Mouse (Mus musculus) hindbrain, embryonic 10.5 days (tissue): ENCODE results near the gene Gna13. TPM values are rescaled to one million over a fixed set of nuclear protein-coding genes. Genes with fewer than 3 reads are reported as not detected.
A peak's percentile ranks its signal among the peaks of the same experiment; 100 is the strongest.

Source experiments
- DNase-seq: peaks from one replicate; pipeline ENCODE4 v3.0.0-alpha.2; 2017; ENCODE audit warnings: low spot score
- H3K27ac ChIP-seq: fragments of 300-500 bp; sonication (generic); 2 replicates; pipeline ENCODE4 v1.5.1; 2016; ENCODE audit warnings: mild to moderate bottlenecking, moderate library complexity
- H3K27me3 ChIP-seq: fragments of 300-500 bp; sonication (generic); 2 replicates; pipeline ENCODE4 v1.6.1; 2016; ENCODE audit warnings: mild to moderate bottlenecking; ENCODE audit not compliant: poor library complexity, insufficient read depth, severe bottlenecking
- H3K36me3 ChIP-seq: fragments of 300-500 bp; sonication (generic); 2 replicates; pipeline ENCODE4 v1.6.1; 2016; ENCODE audit warnings: mild to moderate bottlenecking, moderate library complexity
- H3K4me1 ChIP-seq: fragments of 300-500 bp; sonication (generic); replicated peaks from 2 replicates; pipeline ENCODE4 v1.6.1; 2016; ENCODE audit warnings: mild to moderate bottlenecking
- H3K4me3 ChIP-seq: fragments of 300-500 bp; sonication (generic); 2 replicates; pipeline ENCODE4 v1.5.1; 2016; ENCODE audit warnings: mild to moderate bottlenecking, moderate library complexity
- H3K9me3 ChIP-seq: fragments of 300-500 bp; sonication (generic); 2 replicates; pipeline ENCODE4 v1.6.1; 2016; ENCODE audit warnings: mild to moderate bottlenecking, moderate library complexity
- WGBS: fragments of 180-500 bp; shearing (Covaris S2); methylation state at CpG from one replicate; pipeline ENCODE4 v1.1.7; 2016; 5-methylcytosine and 5-hydroxymethylcytosine counted together
- polyA plus RNA-seq: library from polyadenylated mRNA; unstranded; fragments of >200 nt; fragmentation: Nextera tagmentation; extraction: Ambion mirVana; gene quantifications from 2 replicates; pipeline ENCODE4 v1.2.1, GENCODE M21; 2016

Gene Gna13
- polyA plus RNA-seq: 15.6 and 20.2 TPM in 2 replicates

DNA sequence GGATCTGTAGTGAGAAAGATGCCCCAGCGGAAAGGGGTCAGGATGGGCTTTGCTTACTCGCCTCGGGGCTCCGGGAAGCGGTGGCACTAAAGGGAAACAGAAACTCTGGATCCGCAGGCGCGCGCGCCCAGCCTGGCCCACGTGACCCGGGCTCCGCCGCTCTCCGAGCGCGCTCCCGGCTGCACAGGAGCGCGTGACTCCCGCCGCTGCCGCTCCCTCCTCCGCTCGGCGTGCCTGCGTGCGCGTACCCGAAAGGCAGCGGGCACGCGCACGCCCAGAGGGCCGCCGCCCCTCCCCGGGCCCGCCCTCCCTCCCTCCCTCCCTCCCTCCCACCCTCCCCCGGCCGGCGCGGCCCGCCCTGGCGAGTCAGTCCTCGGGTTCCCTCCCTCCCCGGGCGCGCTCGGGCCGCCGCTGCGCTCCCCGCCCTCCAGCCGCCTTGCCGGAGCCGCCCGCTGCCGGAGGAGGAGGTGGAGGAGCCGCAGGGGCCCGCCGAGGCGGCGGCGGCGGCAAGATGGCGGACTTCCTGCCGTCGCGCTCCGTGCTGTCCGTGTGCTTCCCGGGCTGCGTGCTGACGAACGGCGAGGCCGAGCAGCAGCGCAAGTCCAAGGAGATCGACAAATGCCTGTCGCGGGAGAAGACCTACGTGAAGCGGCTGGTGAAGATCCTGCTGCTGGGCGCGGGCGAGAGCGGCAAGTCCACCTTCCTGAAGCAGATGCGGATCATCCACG, at the start of gene Gna13:
TSS of gene Gna13 (plus strand) at position 369 of the 728 bp plus-strand sequence.
- under 1% methylated on average over 76 of the region's 89 CpGs for WGBS
- peaks cover 18% of the 10 kb centered on the region for H3K27me3 ChIP-seq
- H3K36me3 ChIP-seq: peaks cover 25% of the 10 kb centered on the region
- H3K4me3 ChIP-seq: peak within 1 kb of the TSS; percentile 94
- H3K4me1 ChIP-seq: peaks cover 57% of the 10 kb centered on the region
- peak; percentile 90 for DNase-seq
- H3K27ac ChIP-seq: peak within 1 kb of the TSS; percentile 97
- no peaks in the 10 kb centered on the region for H3K9me3 ChIP-seq

DNA sequence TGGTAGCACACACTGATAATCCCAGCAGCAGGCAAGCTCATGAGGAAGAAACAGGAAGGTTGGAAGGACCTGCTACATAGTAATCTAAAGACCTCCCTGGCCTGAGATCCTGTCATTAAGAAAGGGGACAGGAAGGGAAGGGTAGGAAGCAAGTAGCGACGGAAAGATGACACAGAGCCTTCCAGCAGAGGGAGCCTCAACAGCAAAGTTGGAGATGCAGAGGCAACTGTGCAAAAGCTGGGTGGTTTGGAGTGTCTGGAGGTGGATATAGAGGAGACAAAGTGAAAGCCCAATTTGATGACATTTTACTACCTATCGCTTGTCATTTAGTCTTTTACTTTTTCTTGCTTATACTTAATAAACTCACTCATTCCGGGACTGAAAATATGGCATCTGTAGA, 45.7 kb upstream of the Gna13 start:
- Histone ChIP-seq H3K4me3 (no peak overlapping the region), H3K4me1 (peaks cover 9% of the 10 kb centered on the region), H3K27ac (no peak overlapping the region), H3K9me3 (0 out of 2 replicates have a peak, but pooled peaks cover 3% of the 10 kb centered on the region), H3K36me3 (no peaks in the 10 kb centered on the region), H3K27me3 (peaks cover 34% of the 10 kb centered on the region)
- WGBS: 42% methylated on average over 4 of the region's 4 CpGs
- no peak for DNase-seq

DNA sequence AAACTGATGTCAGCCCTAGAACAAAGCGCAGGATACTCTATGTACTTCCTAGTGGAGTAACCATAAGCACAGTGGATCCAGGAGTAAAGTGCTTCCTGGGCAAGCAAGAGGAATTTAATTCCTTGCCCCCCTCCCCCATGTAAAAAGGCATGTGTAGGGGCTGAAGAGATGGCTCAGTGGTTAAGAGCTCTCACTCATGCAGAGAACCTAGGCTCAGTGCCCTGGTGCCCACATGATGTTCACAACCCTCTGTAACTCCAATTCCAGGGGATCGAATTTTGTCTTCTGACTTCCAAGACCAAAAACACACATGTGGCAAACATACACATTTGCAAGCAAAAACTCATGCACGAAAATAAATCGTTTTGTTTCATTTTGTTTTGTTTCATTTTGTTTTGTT, 43.2 kb upstream of the Gna13 start:
- H3K27me3 ChIP-seq: peaks cover 17% of the 10 kb centered on the region; the same call in 1 of the 2 replicates
- H3K36me3 ChIP-seq: no peaks in the 10 kb centered on the region
- no peak for DNase-seq
- 0 out of 2 replicates have a peak, but pooled peaks cover 3% of the 10 kb centered on the region for H3K9me3 ChIP-seq
- no peaks in the 10 kb centered on the region for H3K4me1 ChIP-seq
- H3K4me3 ChIP-seq: no peak overlapping the region
- no peak overlapping the region for H3K27ac ChIP-seq
- WGBS: 91% methylated on average over 4 of the region's 4 CpGs

DNA sequence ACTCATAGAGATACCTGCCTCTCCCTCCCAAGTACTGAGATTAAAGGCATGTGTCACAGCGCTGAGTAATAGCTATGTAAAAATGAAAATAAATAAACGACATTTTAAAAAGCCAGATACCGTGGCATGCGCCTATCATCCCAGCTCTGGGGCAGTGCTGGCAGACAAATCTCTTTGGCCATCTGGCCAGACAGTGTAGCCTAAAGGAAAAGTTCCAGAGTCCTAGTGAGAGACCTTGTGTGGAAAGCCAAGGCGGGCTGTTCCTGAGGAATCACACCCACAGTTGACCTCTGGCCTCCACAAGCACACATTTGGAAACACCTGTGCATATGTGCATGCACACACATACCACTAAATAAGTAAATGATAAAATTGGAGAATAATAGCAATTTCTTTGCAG, 42.7 kb upstream of the Gna13 start:
- H3K4me1 ChIP-seq: no peaks in the 10 kb centered on the region
- 96% methylated on average over 5 of the region's 5 CpGs for WGBS
- DNase-seq: no peak
- H3K9me3 ChIP-seq: 0 out of 2 replicates have a peak, but pooled peaks cover 3% of the 10 kb centered on the region
- H3K36me3 ChIP-seq: no peaks in the 10 kb centered on the region
- H3K27ac ChIP-seq: no peak overlapping the region
- H3K4me3 ChIP-seq: no peak overlapping the region
- H3K27me3 ChIP-seq: peaks cover 12% of the 10 kb centered on the region; the same call in 1 of the 2 replicates

DNA sequence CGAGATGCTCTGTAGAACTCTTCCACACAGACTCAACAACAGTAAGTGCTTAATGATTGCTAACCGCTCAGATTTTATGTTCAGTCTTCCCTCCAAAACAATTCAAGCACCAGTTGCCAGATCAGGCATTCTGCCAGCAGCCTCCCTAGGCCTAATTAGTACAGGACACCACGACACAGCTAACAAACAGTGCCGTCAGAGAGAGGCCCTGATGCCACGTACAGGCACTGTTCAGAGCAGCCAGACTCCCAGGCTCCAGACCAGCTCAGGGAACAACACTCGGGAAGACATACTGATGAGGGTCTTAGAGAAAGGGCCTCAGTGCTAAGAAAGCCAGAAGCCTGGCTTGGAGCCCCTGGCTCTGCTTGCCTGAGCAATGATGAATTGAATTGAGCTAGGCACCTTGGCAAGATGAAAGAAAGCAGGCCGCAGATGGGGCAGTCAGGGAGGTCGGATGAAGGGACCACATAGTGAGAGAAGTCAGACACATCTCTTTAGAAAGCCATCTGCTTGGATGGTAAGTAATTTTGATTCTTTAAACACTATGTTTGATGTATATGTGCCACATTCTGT, 42.2 kb upstream of the Gna13 start:
- Histone ChIP-seq H3K36me3 (no peaks in the 10 kb centered on the region), H3K4me1 (no peaks in the 10 kb centered on the region), H3K27ac (no peak overlapping the region), H3K9me3 (0 out of 2 replicates have a peak, but pooled peaks cover 3% of the 10 kb centered on the region), H3K4me3 (no peak overlapping the region), H3K27me3 (peaks cover 7% of the 10 kb centered on the region; the same call in 1 of the 2 replicates)
- WGBS: 59% methylated on average over 8 of the region's 8 CpGs
- no peak for DNase-seq

DNA sequence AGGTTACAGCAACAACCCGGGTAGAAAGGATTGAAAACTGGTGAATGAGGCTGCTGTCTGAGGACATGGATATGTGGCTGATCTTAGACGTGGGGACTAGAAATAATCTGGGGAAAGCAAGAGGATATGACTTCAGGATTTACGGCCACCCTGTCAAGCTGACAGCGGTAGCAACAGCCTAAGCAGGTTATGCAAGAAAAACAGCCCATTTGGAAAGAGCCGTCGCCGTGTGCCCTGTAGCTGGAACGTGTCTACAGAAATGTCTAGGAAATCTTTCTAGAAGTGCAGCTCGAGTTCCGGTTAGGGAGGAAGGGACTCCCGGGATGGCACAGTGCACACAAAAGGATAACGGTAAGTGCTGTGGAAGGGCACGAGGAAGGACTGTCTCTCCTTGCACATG, 36.4 kb upstream of the Gna13 start:
- 0 out of 2 replicates have a peak, but pooled peaks cover 3% of the 10 kb centered on the region for H3K9me3 ChIP-seq
- no peak overlapping the region for H3K27ac ChIP-seq
- H3K4me3 ChIP-seq: no peak overlapping the region
- H3K4me1 ChIP-seq: peaks cover 10% of the 10 kb centered on the region
- DNase-seq: no peak
- 85% methylated on average over 13 of the region's 13 CpGs for WGBS
- H3K36me3 ChIP-seq: no peaks in the 10 kb centered on the region
- no peaks in the 10 kb centered on the region; the same call in none of the 2 replicates for H3K27me3 ChIP-seq

DNA sequence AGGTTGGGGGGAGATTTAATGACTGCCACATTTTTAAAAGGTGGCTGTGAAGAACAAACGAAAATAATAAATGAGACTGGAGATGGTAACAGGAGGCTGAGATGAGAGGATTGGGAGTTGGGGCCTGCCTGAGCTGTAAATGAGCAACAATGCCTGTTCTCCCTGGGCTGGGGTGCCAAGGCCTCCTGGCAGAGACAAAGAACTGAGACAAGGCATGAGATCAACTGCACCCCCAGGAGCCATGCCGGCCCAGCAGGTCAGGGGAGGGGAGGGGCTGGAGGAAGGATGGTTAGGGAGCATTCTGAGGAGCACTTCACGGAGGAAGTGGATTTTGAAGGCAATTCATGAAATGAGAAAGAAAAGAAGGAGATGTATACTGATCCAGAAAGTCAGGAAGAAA, 35.2 kb upstream of the Gna13 start:
- 36% methylated on average over 3 of the region's 3 CpGs for WGBS
- no peak for DNase-seq
- H3K36me3 ChIP-seq: no peaks in the 10 kb centered on the region
- no peak overlapping the region for H3K4me3 ChIP-seq
- peaks cover 17% of the 10 kb centered on the region for H3K4me1 ChIP-seq
- no peak overlapping the region for H3K27ac ChIP-seq
- no peaks in the 10 kb centered on the region; the same call in none of the 2 replicates for H3K27me3 ChIP-seq
- no peaks in the 10 kb centered on the region for H3K9me3 ChIP-seq

DNA sequence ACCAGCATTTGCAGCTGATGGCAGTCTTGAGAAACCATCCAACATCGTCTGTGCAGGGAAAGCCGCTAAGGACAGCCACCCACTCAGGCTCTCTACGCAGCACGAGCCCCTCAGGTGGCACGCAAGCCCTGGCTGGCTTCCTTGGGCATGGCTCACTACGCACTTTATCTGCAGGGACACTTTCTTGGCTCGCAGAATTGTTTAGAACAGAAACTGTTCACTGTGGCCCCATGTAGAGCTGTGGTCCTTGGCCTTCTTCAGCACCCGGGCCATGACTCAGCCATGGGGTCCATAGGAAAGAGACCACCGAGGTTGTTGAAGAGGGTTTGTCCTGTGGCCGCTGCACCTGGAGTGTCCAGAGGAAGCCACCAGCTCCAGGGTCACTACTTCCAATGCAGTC, 34.7 kb upstream of the Gna13 start:
- peaks cover 17% of the 10 kb centered on the region for H3K4me1 ChIP-seq
- H3K27ac ChIP-seq: no peak overlapping the region
- no peak overlapping the region for H3K4me3 ChIP-seq
- 89% methylated on average over 10 of the region's 10 CpGs for WGBS
- DNase-seq: no peak
- H3K36me3 ChIP-seq: no peaks in the 10 kb centered on the region
- no peaks in the 10 kb centered on the region for H3K9me3 ChIP-seq
- H3K27me3 ChIP-seq: no peaks in the 10 kb centered on the region; the same call in none of the 2 replicates

DNA sequence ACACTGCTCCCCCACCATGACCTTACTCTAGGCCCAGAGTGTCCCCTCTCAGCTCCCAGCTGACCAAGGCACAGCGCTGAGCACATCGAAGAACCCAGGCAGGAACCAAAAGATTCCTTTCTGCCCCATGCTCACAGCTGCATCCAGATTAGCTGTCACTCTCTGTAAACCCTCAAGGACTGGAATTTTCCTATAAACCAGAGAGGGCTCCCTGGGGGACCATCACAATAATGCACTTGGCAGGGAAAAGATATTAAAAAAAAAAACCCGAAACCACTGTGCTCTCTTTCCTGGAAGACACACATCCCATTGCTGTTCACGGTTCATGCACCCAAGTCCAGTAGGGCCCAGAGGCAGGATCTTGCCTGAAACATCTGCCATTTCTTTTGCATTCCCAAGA, 33.3 kb upstream of the Gna13 start:
- 70% methylated on average over 4 of the region's 4 CpGs for WGBS
- Histone ChIP-seq H3K4me3 (no peak overlapping the region), H3K4me1 (peaks cover 17% of the 10 kb centered on the region), H3K36me3 (no peaks in the 10 kb centered on the region), H3K27me3 (no peaks in the 10 kb centered on the region; the same call in none of the 2 replicates), H3K9me3 (no peaks in the 10 kb centered on the region), H3K27ac (no peak overlapping the region)
- no peak for DNase-seq

DNA sequence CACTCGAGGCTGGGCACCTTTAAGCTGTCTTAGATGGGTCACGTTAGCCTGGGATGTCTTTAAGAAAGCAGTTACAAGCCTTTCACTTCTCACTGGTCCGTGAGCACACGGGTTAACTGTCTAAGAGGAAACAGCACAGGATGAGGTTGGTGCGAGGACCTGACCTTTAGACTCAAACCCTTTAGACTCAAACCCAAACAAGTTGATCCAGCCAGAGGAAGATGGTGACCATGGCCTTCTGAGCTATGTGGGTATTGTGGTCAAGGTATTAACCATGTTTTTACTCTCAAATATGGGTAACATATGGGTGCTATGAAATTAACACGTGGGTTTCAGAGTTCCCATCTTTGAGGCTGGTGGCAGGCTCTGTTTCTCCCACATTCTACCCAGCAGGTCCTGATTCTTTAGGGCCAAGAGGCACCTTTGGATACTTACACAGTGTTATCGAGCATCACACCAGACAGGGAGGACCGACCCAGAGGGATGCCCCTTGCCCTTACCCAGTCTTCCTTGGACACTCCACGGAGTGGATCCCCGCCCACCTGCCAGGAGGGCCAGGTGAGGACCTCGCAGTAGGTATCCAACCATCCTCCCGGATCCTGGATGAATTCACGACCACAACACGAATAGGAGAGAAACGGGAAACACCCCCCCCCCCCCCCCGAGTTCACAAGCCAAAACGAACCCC, 31.8 kb upstream of the Gna13 start:
- H3K4me1 ChIP-seq: peaks cover 17% of the 10 kb centered on the region
- 33% methylated on average over 17 of the region's 17 CpGs for WGBS
- H3K9me3 ChIP-seq: no peaks in the 10 kb centered on the region
- H3K27ac ChIP-seq: no peak overlapping the region
- no peaks in the 10 kb centered on the region; the same call in none of the 2 replicates for H3K27me3 ChIP-seq
- no peaks in the 10 kb centered on the region for H3K36me3 ChIP-seq
- H3K4me3 ChIP-seq: peak overlapping the region; percentile 41
- no peak for DNase-seq

DNA sequence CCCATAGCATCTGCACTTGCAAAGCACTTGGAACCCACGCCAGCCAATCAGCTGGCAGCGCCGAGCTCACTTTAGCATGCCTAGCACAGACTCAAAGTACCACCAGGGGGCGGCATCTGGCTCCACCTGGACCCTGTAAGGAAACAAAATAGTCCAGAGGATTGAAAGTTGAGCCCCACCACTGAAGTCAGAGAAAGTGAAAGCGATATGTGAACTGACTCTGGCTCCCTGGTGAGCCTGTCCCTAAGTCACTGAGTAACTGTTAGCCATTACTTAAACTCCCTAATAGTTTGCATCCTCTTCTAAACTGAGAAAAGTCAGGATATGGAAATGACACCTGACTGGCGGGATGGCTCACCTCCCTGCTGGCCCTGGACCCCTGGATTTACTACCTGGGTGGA, 31.2 kb upstream of the Gna13 start:
- no peaks in the 10 kb centered on the region for H3K9me3 ChIP-seq
- H3K27ac ChIP-seq: no peak overlapping the region
- 6% methylated on average over 6 of the region's 6 CpGs for WGBS
- peak overlapping the region; percentile 41 for H3K4me3 ChIP-seq
- no peaks in the 10 kb centered on the region; the same call in none of the 2 replicates for H3K27me3 ChIP-seq
- DNase-seq: peak; percentile 92
- peaks cover 17% of the 10 kb centered on the region for H3K4me1 ChIP-seq
- no peaks in the 10 kb centered on the region for H3K36me3 ChIP-seq

DNA sequence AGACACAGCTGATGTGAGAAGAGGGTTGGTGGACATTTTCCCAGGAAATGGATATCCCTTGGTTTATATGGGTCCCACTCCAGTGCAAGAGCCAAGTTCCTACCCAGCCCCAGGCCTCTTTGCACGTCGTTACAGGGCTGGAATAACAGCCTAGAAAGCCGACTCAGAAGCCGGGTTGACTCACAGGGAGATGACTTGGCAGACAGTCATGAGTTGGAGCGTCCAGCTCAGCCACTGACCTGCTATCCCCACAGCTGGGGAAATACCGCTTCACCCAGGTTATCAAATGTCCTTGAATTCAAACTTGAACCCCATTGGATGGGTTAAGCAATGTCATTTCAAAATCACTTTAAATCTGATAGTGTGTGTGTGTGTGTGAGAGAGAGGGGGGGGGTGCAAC, 29.9 kb upstream of the Gna13 start:
- H3K4me1 ChIP-seq: peaks cover 17% of the 10 kb centered on the region
- H3K27me3 ChIP-seq: no peaks in the 10 kb centered on the region; the same call in none of the 2 replicates
- WGBS: 84% methylated on average over 6 of the region's 6 CpGs
- DNase-seq: no peak
- no peak overlapping the region for H3K4me3 ChIP-seq
- no peaks in the 10 kb centered on the region for H3K9me3 ChIP-seq
- H3K27ac ChIP-seq: no peak overlapping the region
- no peaks in the 10 kb centered on the region for H3K36me3 ChIP-seq

DNA sequence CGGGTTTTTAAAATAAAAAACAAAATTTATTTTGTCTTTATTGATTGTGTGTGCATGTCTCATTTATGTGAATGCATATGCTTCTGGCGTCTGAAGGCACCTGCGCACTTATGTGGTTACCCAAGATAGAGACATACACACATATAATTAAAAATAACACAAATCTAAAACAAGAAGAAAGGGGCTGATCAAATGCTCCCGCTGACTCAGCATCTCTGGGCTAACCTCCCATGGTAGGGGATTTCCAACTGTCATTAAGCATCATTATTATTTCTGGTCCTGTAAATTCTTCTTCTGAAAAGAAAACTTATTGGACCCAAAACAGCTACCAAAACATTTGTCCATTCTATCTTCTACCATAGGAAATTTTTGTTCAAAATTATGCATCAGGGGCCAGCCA, 27.9 kb upstream of the Gna13 start:
- Histone ChIP-seq H3K27ac (no peak overlapping the region), H3K27me3 (no peaks in the 10 kb centered on the region; the same call in none of the 2 replicates), H3K4me3 (no peak overlapping the region), H3K9me3 (no peaks in the 10 kb centered on the region), H3K4me1 (peaks cover 12% of the 10 kb centered on the region), H3K36me3 (no peaks in the 10 kb centered on the region)
- WGBS: 91% methylated on average over 4 of the region's 4 CpGs
- no peak for DNase-seq
